Mouse (Mus musculus): ENCODE measurements at regions not wholly inside any gene's neighbourhood (a gene's known extent, or its start where the extent isn't known, plus 50 kb on each side); places are given as distances from the start of the nearest gene placed in this dataset.

GRCm38 (mm10) chr16:51917540-51917939 is 113.5 kb upstream of the Cblb start:
- no peak overlapping the region for H3K4me2 ChIP-seq (ENCODE audit: low read length)
- H3K9me3 ChIP-seq (ENCODE audit: control insufficient read depth, low read length): no peaks in the 10 kb centered on the region
- WGBS: 44% methylated on average over 2 of the region's 2 CpGs
- no peak overlapping the region for H3K27ac ChIP-seq (replicated peaks; ENCODE audit: low read depth, low read length)
- H3K9ac ChIP-seq (replicated peaks; ENCODE audit: low read length): no peak overlapping the region
- no peak overlapping the region for H3K4me3 ChIP-seq (replicated peaks; ENCODE audit: low read depth, low read length)
- H3K27me3 ChIP-seq (ENCODE audit: control insufficient read depth, insufficient read depth, low read length): no peaks in the 10 kb centered on the region
- peaks cover 19% of the 10 kb centered on the region for H3K4me1 ChIP-seq (ENCODE audit: control insufficient read depth, insufficient read depth, low read length)
- DNase-seq (no peak), ATAC-seq (ENCODE audit: low FRiP score, low TSS enrichment) (no peak)
- no peaks in the 10 kb centered on the region for H3K36me3 ChIP-seq (ENCODE audit: control insufficient read depth, insufficient read depth, low read length)

DNA sequence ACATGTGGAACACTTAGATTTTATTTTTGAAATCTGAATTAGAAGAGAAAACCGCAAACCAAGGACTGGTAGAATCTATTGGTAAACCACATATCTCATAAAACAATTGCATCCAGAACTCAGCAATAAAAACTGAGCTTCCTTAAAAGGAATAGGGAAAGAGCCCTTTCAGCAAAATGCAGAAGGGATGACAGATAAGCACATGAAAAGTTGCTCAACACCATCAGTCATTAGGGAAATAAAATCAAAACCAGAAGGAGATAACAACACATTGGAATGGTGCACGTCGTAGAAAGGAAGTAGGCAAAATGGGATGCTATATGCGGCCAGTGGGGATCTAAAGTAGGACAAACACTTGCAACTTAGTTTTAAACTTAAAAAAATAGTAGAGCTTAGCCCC is 110.0 kb upstream of the Cblb start:
- ATAC-seq (ENCODE audit: low FRiP score, low TSS enrichment) (no peak), DNase-seq (no peak)
- no peak overlapping the region for H3K4me2 ChIP-seq (ENCODE audit: low read length)
- H3K9ac ChIP-seq (replicated peaks; ENCODE audit: low read length): no peak overlapping the region
- no peak overlapping the region for H3K4me3 ChIP-seq (replicated peaks; ENCODE audit: low read depth, low read length)
- no peak overlapping the region for H3K27ac ChIP-seq (replicated peaks; ENCODE audit: low read depth, low read length)
- no peaks in the 10 kb centered on the region for H3K9me3 ChIP-seq (ENCODE audit: control insufficient read depth, low read length)
- H3K4me1 ChIP-seq (ENCODE audit: control insufficient read depth, insufficient read depth, low read length): peaks cover 8% of the 10 kb centered on the region
- no peaks in the 10 kb centered on the region for H3K27me3 ChIP-seq (ENCODE audit: control insufficient read depth, insufficient read depth, low read length)
- 98% methylated on average over 4 of the region's 4 CpGs for WGBS
- H3K36me3 ChIP-seq (ENCODE audit: control insufficient read depth, insufficient read depth, low read length): no peaks in the 10 kb centered on the region

DNA sequence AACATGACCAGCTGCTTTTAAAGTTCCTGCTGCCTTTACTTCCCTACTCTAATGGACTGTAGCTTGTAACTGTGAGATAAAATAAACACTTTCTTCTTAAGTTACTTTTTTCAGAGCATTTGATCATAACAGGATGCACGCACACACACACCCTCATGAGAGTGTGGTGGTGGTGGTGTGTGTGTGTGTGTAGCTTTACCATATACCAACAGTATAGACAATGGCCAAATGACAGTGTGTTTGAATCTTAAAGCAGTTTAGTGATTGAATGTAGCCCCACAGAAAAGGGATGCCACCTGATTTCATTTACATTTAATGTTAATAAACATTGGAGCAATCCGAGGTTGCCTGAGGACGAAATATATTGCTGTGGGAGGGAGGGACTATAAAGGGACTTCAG is 108.4 kb upstream of the Cblb start:
- Histone ChIP-seq H3K36me3 (ENCODE audit: control insufficient read depth, insufficient read depth, low read length) (no peaks in the 10 kb centered on the region), H3K27me3 (ENCODE audit: control insufficient read depth, insufficient read depth, low read length) (no peaks in the 10 kb centered on the region), H3K4me2 (ENCODE audit: low read length) (no peak overlapping the region), H3K4me1 (ENCODE audit: control insufficient read depth, insufficient read depth, low read length) (peaks cover 1% of the 10 kb centered on the region; the same call in 1 of the 2 replicates), H3K4me3 (replicated peaks; ENCODE audit: low read depth, low read length) (no peak overlapping the region), H3K27ac (replicated peaks; ENCODE audit: low read depth, low read length) (no peak overlapping the region), H3K9ac (replicated peaks; ENCODE audit: low read length) (no peak overlapping the region), H3K9me3 (ENCODE audit: control insufficient read depth, low read length) (no peaks in the 10 kb centered on the region)
- DNase-seq (no peak), ATAC-seq (ENCODE audit: low FRiP score, low TSS enrichment) (no peak)
- 67% methylated on average over 3 of the region's 3 CpGs for WGBS

GRCm38 (mm10) chr16:51925639-51926038 is 105.4 kb upstream of the Cblb start:
- Histone ChIP-seq H3K9me3 (ENCODE audit: control insufficient read depth, low read length) (no peaks in the 10 kb centered on the region), H3K9ac (replicated peaks; ENCODE audit: low read length) (no peak overlapping the region), H3K27ac (replicated peaks; ENCODE audit: low read depth, low read length) (no peak overlapping the region), H3K36me3 (ENCODE audit: control insufficient read depth, insufficient read depth, low read length) (no peaks in the 10 kb centered on the region), H3K4me1 (ENCODE audit: control insufficient read depth, insufficient read depth, low read length) (no peaks in the 10 kb centered on the region), H3K4me2 (ENCODE audit: low read length) (no peak overlapping the region), H3K4me3 (replicated peaks; ENCODE audit: low read depth, low read length) (no peak overlapping the region), H3K27me3 (ENCODE audit: control insufficient read depth, insufficient read depth, low read length) (no peaks in the 10 kb centered on the region)
- DNase-seq: no peak
- no peak for ATAC-seq (ENCODE audit: low FRiP score, low TSS enrichment)
- 94% methylated on average over 3 of the region's 3 CpGs for WGBS

GRCm38 (mm10) chr16:51933122-51933521 is 97.9 kb upstream of the Cblb start:
- H3K4me2 ChIP-seq (ENCODE audit: low read length): no peak overlapping the region
- no peak for DNase-seq
- no peak overlapping the region for H3K4me3 ChIP-seq (replicated peaks; ENCODE audit: low read depth, low read length)
- H3K27me3 ChIP-seq (ENCODE audit: control insufficient read depth, insufficient read depth, low read length): no peaks in the 10 kb centered on the region
- H3K36me3 ChIP-seq (ENCODE audit: control insufficient read depth, insufficient read depth, low read length): no peaks in the 10 kb centered on the region
- 87% methylated on average over 2 of the region's 2 CpGs for WGBS
- no peaks in the 10 kb centered on the region for H3K4me1 ChIP-seq (ENCODE audit: control insufficient read depth, insufficient read depth, low read length)
- H3K9me3 ChIP-seq (ENCODE audit: control insufficient read depth, low read length): no peaks in the 10 kb centered on the region
- H3K27ac ChIP-seq (replicated peaks; ENCODE audit: low read depth, low read length): no peak overlapping the region
- ATAC-seq (ENCODE audit: low FRiP score, low TSS enrichment): no peak
- no peak overlapping the region for H3K9ac ChIP-seq (replicated peaks; ENCODE audit: low read length)

DNA sequence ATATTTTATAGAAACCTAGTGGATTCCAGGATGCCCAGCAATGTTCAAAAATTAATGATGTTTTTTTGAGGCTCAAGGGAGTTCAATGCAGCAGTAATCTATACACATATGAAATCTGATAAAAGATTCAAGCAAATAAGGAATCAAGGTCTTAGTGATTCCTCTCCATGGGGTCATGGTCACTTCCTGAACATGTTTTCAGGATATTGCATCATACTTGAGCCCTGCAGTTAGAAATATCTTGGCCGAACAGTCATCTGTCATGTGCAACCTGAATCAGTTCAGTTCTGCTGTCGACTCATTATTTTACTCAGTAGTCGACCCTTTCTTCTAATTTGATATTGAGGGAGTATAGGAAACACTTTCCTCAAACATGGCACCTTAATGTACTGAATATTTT is 97.1 kb upstream of the Cblb start:
- Histone ChIP-seq H3K27ac (replicated peaks; ENCODE audit: low read depth, low read length) (no peak overlapping the region), H3K27me3 (ENCODE audit: control insufficient read depth, insufficient read depth, low read length) (no peaks in the 10 kb centered on the region), H3K9me3 (ENCODE audit: control insufficient read depth, low read length) (no peaks in the 10 kb centered on the region), H3K36me3 (ENCODE audit: control insufficient read depth, insufficient read depth, low read length) (no peaks in the 10 kb centered on the region), H3K4me2 (ENCODE audit: low read length) (no peak overlapping the region), H3K4me1 (ENCODE audit: control insufficient read depth, insufficient read depth, low read length) (no peaks in the 10 kb centered on the region), H3K9ac (replicated peaks; ENCODE audit: low read length) (no peak overlapping the region), H3K4me3 (replicated peaks; ENCODE audit: low read depth, low read length) (no peak overlapping the region)
- ATAC-seq (ENCODE audit: low FRiP score, low TSS enrichment): no peak
- no peak for DNase-seq
- WGBS: 86% methylated on average over 3 of the region's 3 CpGs

DNA sequence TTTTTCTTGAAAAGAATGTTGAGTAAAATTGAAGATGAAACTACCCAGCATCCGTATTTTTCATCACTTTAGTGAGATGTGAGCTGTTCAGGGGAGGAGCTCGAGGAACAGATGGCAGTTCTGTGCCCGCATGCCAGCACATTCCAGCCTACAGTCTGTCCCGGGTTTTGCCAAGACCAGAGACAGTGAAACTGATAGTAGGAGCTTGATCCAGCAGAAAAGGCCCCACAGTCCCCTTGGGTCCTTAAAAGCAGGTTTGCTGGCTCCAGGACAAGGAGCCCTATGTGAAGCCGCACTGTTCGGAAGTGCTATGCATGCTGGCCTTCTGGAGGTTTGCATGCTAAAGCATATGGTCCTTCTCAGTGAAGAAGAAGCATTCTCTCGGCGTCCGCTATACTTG is 93.7 kb upstream of the Cblb start:
- H3K4me2 ChIP-seq (ENCODE audit: low read length): no peak overlapping the region
- peak; percentile 17 for DNase-seq
- no peaks in the 10 kb centered on the region for H3K9me3 ChIP-seq (ENCODE audit: control insufficient read depth, low read length)
- 89% methylated on average over 9 of the region's 9 CpGs for WGBS
- H3K36me3 ChIP-seq (ENCODE audit: control insufficient read depth, insufficient read depth, low read length): no peaks in the 10 kb centered on the region
- no peak overlapping the region for H3K27ac ChIP-seq (replicated peaks; ENCODE audit: low read depth, low read length)
- H3K9ac ChIP-seq (replicated peaks; ENCODE audit: low read length): no peak overlapping the region
- H3K27me3 ChIP-seq (ENCODE audit: control insufficient read depth, insufficient read depth, low read length): no peaks in the 10 kb centered on the region
- no peak overlapping the region for H3K4me3 ChIP-seq (replicated peaks; ENCODE audit: low read depth, low read length)
- peak; percentile 4; the same call in 1 of the 2 replicates for ATAC-seq (ENCODE audit: low FRiP score, low TSS enrichment)
- H3K4me1 ChIP-seq (ENCODE audit: control insufficient read depth, insufficient read depth, low read length): no peaks in the 10 kb centered on the region

- H3K9me3 ChIP-seq (ENCODE audit: control insufficient read depth, low read length): no peaks in the 10 kb centered on the region
- no peak overlapping the region for H3K9ac ChIP-seq (replicated peaks; ENCODE audit: low read length)
- H3K27me3 ChIP-seq (ENCODE audit: control insufficient read depth, insufficient read depth, low read length): no peaks in the 10 kb centered on the region
- ATAC-seq (ENCODE audit: low FRiP score, low TSS enrichment) (no peak), DNase-seq (no peak)
- H3K36me3 ChIP-seq (ENCODE audit: control insufficient read depth, insufficient read depth, low read length): no peaks in the 10 kb centered on the region
- no peaks in the 10 kb centered on the region for H3K4me1 ChIP-seq (ENCODE audit: control insufficient read depth, insufficient read depth, low read length)
- WGBS: 86% methylated on average over 5 of the region's 5 CpGs
- H3K4me3 ChIP-seq (replicated peaks; ENCODE audit: low read depth, low read length): no peak overlapping the region
- no peak overlapping the region for H3K27ac ChIP-seq (replicated peaks; ENCODE audit: low read depth, low read length)
- no peak overlapping the region for H3K4me2 ChIP-seq (ENCODE audit: low read length)
Observed at GRCm38 (mm10) chr16:51939061-51939460, 92.0 kb upstream of the Cblb start.

- no peaks in the 10 kb centered on the region for H3K36me3 ChIP-seq (ENCODE audit: control insufficient read depth, insufficient read depth, low read length)
- ATAC-seq (ENCODE audit: low FRiP score, low TSS enrichment) (no peak), DNase-seq (no peak)
- no peak overlapping the region for H3K4me3 ChIP-seq (replicated peaks; ENCODE audit: low read depth, low read length)
- no peak overlapping the region for H3K4me2 ChIP-seq (ENCODE audit: low read length)
- no peaks in the 10 kb centered on the region for H3K27me3 ChIP-seq (ENCODE audit: control insufficient read depth, insufficient read depth, low read length)
- no peak overlapping the region for H3K9ac ChIP-seq (replicated peaks; ENCODE audit: low read length)
- H3K9me3 ChIP-seq (ENCODE audit: control insufficient read depth, low read length): no peaks in the 10 kb centered on the region
- H3K27ac ChIP-seq (replicated peaks; ENCODE audit: low read depth, low read length): no peak overlapping the region
- H3K4me1 ChIP-seq (ENCODE audit: control insufficient read depth, insufficient read depth, low read length): no peaks in the 10 kb centered on the region
Observed at GRCm38 (mm10) chr16:51940574-51940973, 90.5 kb upstream of the Cblb start.

Data from midbrain, embryonic 14.5 days (tissue).